Mouse (Mus musculus) WW6 (cell line): Measurements from ENCODE around the gene Lilra5.
"Not testable (repeated sequence)": the region's sequence is repeated elsewhere in the genome, so short reads cannot be mapped to it uniquely, and the experiment has no call there.

Source experiments
- DNase-seq: peaks from one replicate; pipeline ENCODE4 v3.0.0-alpha.2; 2013; ENCODE audit warnings: low read depth, low spot score

Lilra5 gene

GRCm38 (mm10) chr7:4237454-4237853 lies at the start of gene Lilra5:
Lilra5 (plus strand) TSS chr7:4237754.
- DNase-seq = no peak

- DNase-seq = no peak
These were observed 30.4 kb upstream of the Lilra5 start for GRCm38 (mm10) chr7:4207126-4207525.

GRCm38 (mm10) chr7:4208626-4209025 lies 28.9 kb upstream of the Lilra5 start:
- DNase-seq = no peak

- DNase-seq = peak; percentile 47
These were observed 24.1 kb upstream of the Lilra5 start for GRCm38 (mm10) chr7:4213436-4213835.

GRCm38 (mm10) chr7:4215396-4215795 lies 22.2 kb upstream of the Lilra5 start:
- DNase-seq = no peak

GRCm38 (mm10) chr7:4215805-4216204 lies 21.7 kb upstream of the Lilra5 start:
- DNase-seq = no peak

- DNase-seq = no peak
These were observed 2.0 kb upstream of the Lilra5 start for GRCm38 (mm10) chr7:4235536-4235935.

- no peak for DNase-seq
These were observed 1.6 kb downstream of the Lilra5 start for GRCm38 (mm10) chr7:4239038-4239721.

- DNase-seq = peak; percentile 13
These were observed 13.7 kb downstream of the Lilra5 start for GRCm38 (mm10) chr7:4251211-4251610.

- DNase-seq = not testable (repeated sequence)
These were observed 18.5 kb downstream of the Lilra5 start for GRCm38 (mm10) chr7:4256060-4256459.

GRCm38 (mm10) chr7:4260521-4260920 lies 23.0 kb downstream of the Lilra5 start:
- not testable (repeated sequence) for DNase-seq

- DNase-seq = not testable (repeated sequence)
These were observed 34.6 kb downstream of the Lilra5 start for GRCm38 (mm10) chr7:4272106-4272505.

GRCm38 (mm10) chr7:4273874-4274273 lies 36.3 kb downstream of the Lilra5 start:
- not testable (repeated sequence) for DNase-seq

GRCm38 (mm10) chr7:4275500-4275899 lies 37.9 kb downstream of the Lilra5 start:
- DNase-seq = not testable (repeated sequence)

GRCm38 (mm10) chr7:4292638-4293037 lies 55.1 kb downstream of the Lilra5 start:
- DNase-seq = no peak
